Mouse (Mus musculus) urinary bladder, postnatal 25 days (tissue): Measurements from ENCODE around the gene Slc23a2.

Experiments used
- DNase-seq: peaks from one replicate; pipeline ENCODE4 v3.0.0; 2022; ENCODE audit warnings: low spot score

Gene Slc23a2

GRCm38 (mm10) chr2:132020991-132021541 is 123.8 kb downstream of the Slc23a2 start:
- no peak for DNase-seq

- no peak for DNase-seq
Observed at GRCm38 (mm10) chr2:132020420-132020819, 124.5 kb downstream of the Slc23a2 start.

DNA sequence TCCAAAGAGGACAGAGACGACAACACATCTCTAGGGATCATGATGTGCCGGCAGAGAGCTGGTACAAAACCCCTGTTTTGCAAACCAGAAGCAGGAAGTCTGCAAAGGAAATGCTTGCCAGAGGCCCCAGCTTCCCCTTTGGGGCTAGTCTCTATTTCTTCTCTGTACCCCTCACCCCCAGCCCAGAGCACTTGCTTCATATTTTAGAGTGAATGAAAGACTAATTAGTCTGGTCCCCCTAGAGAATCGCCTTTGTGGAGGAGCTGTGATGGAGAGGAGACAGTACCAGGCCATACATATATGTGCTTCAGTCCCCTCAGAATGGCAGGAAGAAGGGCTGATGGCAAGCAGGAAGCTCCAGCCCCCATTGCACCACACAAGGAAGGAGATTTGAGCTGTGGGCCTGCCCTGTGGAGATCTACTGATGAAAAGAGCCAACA is 125.5 kb downstream of the Slc23a2 start:
- no peak for DNase-seq

DNA sequence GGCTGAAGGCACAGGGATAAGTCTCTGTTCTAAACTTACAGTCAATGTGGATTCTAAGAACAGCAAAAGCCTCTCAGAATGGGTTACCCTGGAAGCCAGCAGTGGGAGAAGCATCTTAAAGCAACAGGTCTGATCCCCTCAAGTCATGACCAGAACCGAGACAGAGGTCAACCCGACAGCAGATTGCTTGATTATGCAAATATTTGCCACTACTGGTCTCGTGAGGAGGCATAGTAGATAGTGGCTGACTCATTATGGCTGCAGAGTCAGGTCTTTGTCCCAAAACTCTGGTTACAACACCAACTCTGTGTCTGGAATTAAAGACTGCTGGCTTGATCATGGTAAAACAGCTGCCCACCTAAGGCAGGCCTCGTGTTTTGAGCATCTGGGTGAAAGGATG is 126.8 kb downstream of the Slc23a2 start:
- no peak for DNase-seq

DNA sequence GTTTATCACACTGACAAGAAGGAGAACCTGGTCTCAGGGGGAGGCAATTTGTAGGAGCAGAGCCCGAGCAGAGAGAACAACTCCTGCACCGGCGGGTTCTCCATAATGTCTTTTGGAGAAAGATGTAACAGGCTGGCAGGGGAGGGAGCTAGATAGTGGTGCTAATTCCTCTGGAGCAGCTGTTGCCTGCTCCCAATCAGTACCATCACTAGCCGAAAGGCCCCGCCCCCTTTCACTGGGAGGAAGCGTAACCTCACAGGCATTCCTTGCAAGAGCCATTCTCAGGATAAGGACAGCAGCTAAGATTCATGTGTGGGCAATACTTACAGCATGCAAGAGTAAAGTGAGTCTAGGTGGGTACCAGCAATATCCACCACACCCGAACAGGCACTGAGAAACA is 127.3 kb downstream of the Slc23a2 start:
- DNase-seq, result no peak

- DNase-seq, result no peak
Observed at GRCm38 (mm10) chr2:132016034-132016433, 128.9 kb downstream of the Slc23a2 start.

- no peak for DNase-seq
Observed at GRCm38 (mm10) chr2:132013152-132013551, 131.8 kb downstream of the Slc23a2 start.

GRCm38 (mm10) chr2:132010781-132011180 is 134.1 kb downstream of the Slc23a2 start:
- DNase-seq, result no peak

GRCm38 (mm10) chr2:132008186-132008585 is 136.7 kb downstream of the Slc23a2 start:
- no peak for DNase-seq

DNA sequence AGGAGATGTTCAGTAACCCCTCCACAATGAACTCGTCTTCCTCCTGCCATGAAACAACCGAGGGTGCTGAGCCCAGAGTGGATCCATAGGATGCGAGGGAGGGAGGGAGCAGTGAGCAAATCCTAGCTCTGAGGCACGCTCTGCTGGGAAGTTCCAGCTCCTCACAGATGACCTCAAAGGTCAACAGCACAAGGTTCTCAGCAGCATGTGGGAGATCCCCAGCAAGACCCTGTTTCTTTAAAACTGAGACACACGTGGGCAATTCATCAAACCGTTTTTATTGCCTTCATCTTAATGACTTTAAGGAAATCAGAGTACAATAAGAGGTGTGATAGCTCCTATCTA is 137.5 kb downstream of the Slc23a2 start:
- DNase-seq, result no peak

GRCm38 (mm10) chr2:132006561-132007474 is 138.1 kb downstream of the Slc23a2 start:
- peak; percentile 52 for DNase-seq

GRCm38 (mm10) chr2:132005445-132005844 is 139.5 kb downstream of the Slc23a2 start:
- no peak for DNase-seq

- DNase-seq, result no peak
Observed at GRCm38 (mm10) chr2:132004495-132005136, 140.3 kb downstream of the Slc23a2 start.

DNA sequence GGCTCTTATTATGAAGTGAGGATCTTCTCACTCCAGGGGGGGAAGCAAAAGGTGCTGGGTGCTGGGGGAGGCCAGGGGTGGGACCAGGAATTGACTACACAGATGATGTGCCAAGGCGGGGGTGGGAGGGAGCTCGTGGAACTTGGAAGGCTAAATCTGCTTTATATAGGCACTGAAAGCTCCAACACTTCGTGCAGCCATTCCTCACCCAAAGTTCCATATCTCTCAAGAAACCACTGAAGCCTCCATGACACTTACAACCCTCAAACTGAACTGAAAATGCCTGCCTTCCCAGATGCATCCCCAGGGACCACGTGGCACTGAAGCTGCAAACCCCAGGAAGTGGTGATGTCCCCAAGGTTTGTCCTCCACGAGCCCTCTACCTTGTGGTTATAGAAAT is 141.0 kb downstream of the Slc23a2 start:
- no peak for DNase-seq
